Mouse (Mus musculus): ENCODE measurements around the gene Rmi1.

DNA sequence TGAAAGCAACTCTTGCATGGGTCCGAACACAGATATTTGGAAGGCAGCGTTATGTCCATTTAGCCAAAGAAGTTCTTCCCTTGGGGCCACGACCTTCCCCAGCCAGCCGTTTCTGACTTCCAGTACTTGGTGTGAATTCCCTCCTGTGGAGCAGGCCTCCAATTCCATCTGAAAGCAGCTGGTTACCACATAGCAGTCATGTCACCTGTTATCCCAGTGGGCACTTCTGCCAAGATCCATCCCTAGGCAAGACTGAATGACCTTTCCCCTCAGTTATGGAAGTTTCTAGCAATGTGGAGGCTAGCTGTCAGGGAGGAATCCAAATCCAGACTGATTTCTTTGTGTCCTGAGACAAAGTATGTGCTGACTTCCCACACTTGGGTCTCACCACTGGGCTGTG, 19.0 kb downstream of the Rmi1 start:
- TF ChIP-seq CTCF (IDR thresholded peaks at IDR 0.05; ENCODE audit: low read depth) = no peak
- no peak for TF ChIP-seq EP300 (IDR thresholded peaks at IDR 0.05; ENCODE audit: low read depth)
